Comparison of ENCODE assay signal across 8 mouse cellular contexts in the genomic region with DNA sequence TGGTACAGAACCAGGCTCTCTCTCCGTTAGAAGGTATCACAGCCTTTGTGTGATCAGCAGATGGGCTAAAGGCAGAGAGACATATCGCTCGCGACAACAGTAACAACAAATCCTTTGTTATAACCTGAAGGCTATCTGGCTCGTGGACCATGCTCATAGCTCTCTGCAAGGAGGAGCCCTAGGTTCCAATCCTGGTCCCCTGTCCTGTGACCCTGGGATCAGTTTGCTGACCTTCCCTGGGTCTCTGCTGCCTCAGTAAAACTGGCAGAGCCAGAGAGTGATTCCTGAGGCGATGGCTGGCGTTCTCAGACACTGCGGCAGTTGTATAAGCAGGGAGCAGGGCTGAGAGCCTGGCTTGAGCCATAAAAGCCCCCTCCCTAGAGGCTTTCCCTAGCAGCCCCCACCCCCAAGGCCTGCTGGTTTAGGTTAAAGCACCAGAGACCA. TPM values are rescaled to one million over a fixed set of nuclear protein-coding genes. Genes with fewer than 3 reads are reported as not detected.
DNase-seq lines count a peak whose midpoint lies in the region; ATAC-seq and TF ChIP-seq lines count a peak whose summit lies in the region.

No protein-coding gene starts in this region.

- no peak overlapping the region for H3K4me3 ChIP-seq in kidney, postnatal 0 days (replicated peaks; ENCODE audit: low read depth, low read length)
- H3K4me3 ChIP-seq in forebrain, embryonic 11.5 days (ENCODE audit: low read depth, low read length), result no peak overlapping the region
- no peak overlapping the region for H3K4me3 ChIP-seq in intestine, embryonic 15.5 days (replicated peaks)
- no peak overlapping the region for H3K4me3 ChIP-seq in neural tube, embryonic 12.5 days

- no peak overlapping the region; the same call in 1 of the 2 replicates for H3K9ac ChIP-seq in kidney, postnatal 0 days (ENCODE audit: low read depth, low read length)
- H3K9ac ChIP-seq in forebrain, embryonic 11.5 days (ENCODE audit: low read length), result peak overlapping the region; percentile 12; the same call in 1 of the 2 replicates
- H3K9ac ChIP-seq in intestine, embryonic 15.5 days, result peak overlapping the region; percentile 32
- peak overlapping the region; percentile 18 for H3K9ac ChIP-seq in neural tube, embryonic 12.5 days

- H3K36me3 ChIP-seq in kidney, postnatal 0 days (ENCODE audit: insufficient read depth, low read length), result no peaks in the 10 kb centered on the region
- H3K36me3 ChIP-seq in forebrain, embryonic 11.5 days (ENCODE audit: control insufficient read depth, insufficient read depth, low read length), result no peaks in the 10 kb centered on the region
- H3K36me3 ChIP-seq in intestine, embryonic 15.5 days, result no peaks in the 10 kb centered on the region
- H3K36me3 ChIP-seq in neural tube, embryonic 12.5 days, result no peaks in the 10 kb centered on the region

- peak overlapping the region; percentile 85 for H3K27ac ChIP-seq in kidney, postnatal 0 days
- no peak overlapping the region for H3K27ac ChIP-seq in forebrain, embryonic 11.5 days (ENCODE audit: low read depth, low read length)
- peak overlapping the region; percentile 93 for H3K27ac ChIP-seq in intestine, embryonic 15.5 days
- H3K27ac ChIP-seq in neural tube, embryonic 12.5 days, result no peak overlapping the region

- intact Hi-C loops in left cerebral cortex, postnatal 25 days (cut with DNase I), result no loop called here

- 32% methylated on average over 8 of the region's 8 CpGs for WGBS in kidney, postnatal 0 days
- 47% methylated on average over 8 of the region's 8 CpGs for WGBS in forebrain, embryonic 11.5 days
- WGBS in intestine, embryonic 15.5 days, result 30% methylated on average over 8 of the region's 8 CpGs
- WGBS in neural tube, embryonic 12.5 days, result 33% methylated on average over 8 of the region's 8 CpGs

- H3K27me3 ChIP-seq in kidney, postnatal 0 days (ENCODE audit: insufficient read depth, low read length), result no peaks in the 10 kb centered on the region
- H3K27me3 ChIP-seq in forebrain, embryonic 11.5 days (ENCODE audit: control insufficient read depth, insufficient read depth, low read length), result peaks cover 4% of the 10 kb centered on the region
- H3K27me3 ChIP-seq in intestine, embryonic 15.5 days (replicated peaks), result no peaks in the 10 kb centered on the region
- peaks cover 3% of the 10 kb centered on the region for H3K27me3 ChIP-seq in neural tube, embryonic 12.5 days (replicated peaks)

- ATAC-seq in kidney, postnatal 0 days (replicated peaks; ENCODE audit: low FRiP score, low read depth), result no peak
- no peak for ATAC-seq in forebrain, embryonic 11.5 days (replicated peaks; ENCODE audit: low FRiP score)
- ATAC-seq in intestine, embryonic 15.5 days, result no peak; the same call in 1 of the 2 replicates
- no peak for ATAC-seq in neural tube, embryonic 12.5 days (ENCODE audit: low FRiP score, low read depth)

- no peaks in the 10 kb centered on the region for H3K9me3 ChIP-seq in kidney, postnatal 0 days (replicated peaks; ENCODE audit: low read length)
- H3K9me3 ChIP-seq in forebrain, embryonic 11.5 days (ENCODE audit: control insufficient read depth, low read length), result no peaks in the 10 kb centered on the region
- no peaks in the 10 kb centered on the region for H3K9me3 ChIP-seq in intestine, embryonic 15.5 days
- H3K9me3 ChIP-seq in neural tube, embryonic 12.5 days, result no peaks in the 10 kb centered on the region

- no peak for DNase-seq in kidney, postnatal 0 days (ENCODE audit: low spot score)
- no peak for DNase-seq in kidney, adult 11 months
- DNase-seq in forebrain, embryonic 11.5 days (ENCODE audit: low spot score), result no peak
- no peak for DNase-seq in adrenal gland, postnatal 14 days
- DNase-seq in cerebellum, adult 18-20 months, result no peak
- DNase-seq in left cerebral cortex, postnatal 25 days (ENCODE audit: low spot score in 2 of 2), result no peak

- peaks cover 76% of the 10 kb centered on the region for H3K4me1 ChIP-seq in kidney, postnatal 0 days (replicated peaks; ENCODE audit: insufficient read depth, low read length)
- peaks cover 24% of the 10 kb centered on the region for H3K4me1 ChIP-seq in forebrain, embryonic 11.5 days (replicated peaks; ENCODE audit: control insufficient read depth, insufficient read depth, low read length)
- peaks cover 86% of the 10 kb centered on the region for H3K4me1 ChIP-seq in intestine, embryonic 15.5 days (replicated peaks)
- peaks cover 73% of the 10 kb centered on the region for H3K4me1 ChIP-seq in neural tube, embryonic 12.5 days

- no peak for TF ChIP-seq CTCF in kidney, postnatal 0 days (IDR thresholded peaks at IDR 0.05; ENCODE audit: low read depth)

- H3K4me2 ChIP-seq in kidney, postnatal 0 days (ENCODE audit: low read length), result peak overlapping the region; percentile 13; the same call in 1 of the 2 replicates
- no peak overlapping the region for H3K4me2 ChIP-seq in forebrain, embryonic 11.5 days (ENCODE audit: low read depth, low read length, severe bottlenecking)
- peak overlapping the region; percentile 39 for H3K4me2 ChIP-seq in intestine, embryonic 15.5 days (replicated peaks)
- peak overlapping the region; percentile 5 for H3K4me2 ChIP-seq in neural tube, embryonic 12.5 days (replicated peaks)

RNA-seq across cellular contexts. Expression of gene Wasf2, which starts 40.0 kb away (rescaled TPM):
- 98.8 and 113 TPM in 2 replicates for polyA plus RNA-seq in kidney, postnatal 0 days (2015; fragmentation: Nextera tagmentation; extraction: Ambion mirVana)
- polyA plus RNA-seq in forebrain, embryonic 11.5 days (2014; fragmentation: Nextera tagmentation; extraction: Ambion mirVana), result 28.8 and 33.2 TPM in 2 replicates
- 92.5 and 115 TPM in 2 replicates for polyA plus RNA-seq in intestine, embryonic 15.5 days (2015; fragmentation: Nextera tagmentation; extraction: Ambion mirVana)
- 30.5 and 48.9 TPM in 2 replicates for polyA plus RNA-seq in neural tube, embryonic 12.5 days (2016; fragmentation: Nextera tagmentation; extraction: Ambion mirVana)
- 117 and 150 TPM in 2 replicates for total RNA-seq in adrenal gland, postnatal 14 days (2021)
- 10 to 100 TPM; 27.6 to 32.9 TPM for total RNA-seq in left cerebral cortex, postnatal 25 days (2021)

Comparison
In these comparisons a context has a peak if more than half of its experiments do, and no peak if none do; other contexts are left out.
1. H3K27ac ChIP-seq: peak in kidney, postnatal 0 days (single experiment) and intestine, embryonic 15.5 days (single experiment); none in forebrain, embryonic 11.5 days (single experiment) and neural tube, embryonic 12.5 days (single experiment).